Mouse (Mus musculus) sigmoid colon, adult 10 weeks (tissue): ENCODE data around the gene Mios. TPM values are rescaled to one million over a fixed set of nuclear protein-coding genes. Genes with fewer than 3 reads are reported as not detected.

ENCODE experiments used
- polyA plus RNA-seq: library from polyadenylated mRNA; stranded (reverse); fragments of 350-450 nt; fragmentation: Illumina TruSeq; extraction: RNeasy Lipid Tissue Mini Kit (QIAGEN cat#74804); gene quantifications from one replicate; pipeline ENCODE4 v1.2.3, GENCODE M21; 2014; ENCODE audit warnings: low read depth, low replicate concordance

Mios gene
- 35.2 TPM for polyA plus RNA-seq

DNA sequence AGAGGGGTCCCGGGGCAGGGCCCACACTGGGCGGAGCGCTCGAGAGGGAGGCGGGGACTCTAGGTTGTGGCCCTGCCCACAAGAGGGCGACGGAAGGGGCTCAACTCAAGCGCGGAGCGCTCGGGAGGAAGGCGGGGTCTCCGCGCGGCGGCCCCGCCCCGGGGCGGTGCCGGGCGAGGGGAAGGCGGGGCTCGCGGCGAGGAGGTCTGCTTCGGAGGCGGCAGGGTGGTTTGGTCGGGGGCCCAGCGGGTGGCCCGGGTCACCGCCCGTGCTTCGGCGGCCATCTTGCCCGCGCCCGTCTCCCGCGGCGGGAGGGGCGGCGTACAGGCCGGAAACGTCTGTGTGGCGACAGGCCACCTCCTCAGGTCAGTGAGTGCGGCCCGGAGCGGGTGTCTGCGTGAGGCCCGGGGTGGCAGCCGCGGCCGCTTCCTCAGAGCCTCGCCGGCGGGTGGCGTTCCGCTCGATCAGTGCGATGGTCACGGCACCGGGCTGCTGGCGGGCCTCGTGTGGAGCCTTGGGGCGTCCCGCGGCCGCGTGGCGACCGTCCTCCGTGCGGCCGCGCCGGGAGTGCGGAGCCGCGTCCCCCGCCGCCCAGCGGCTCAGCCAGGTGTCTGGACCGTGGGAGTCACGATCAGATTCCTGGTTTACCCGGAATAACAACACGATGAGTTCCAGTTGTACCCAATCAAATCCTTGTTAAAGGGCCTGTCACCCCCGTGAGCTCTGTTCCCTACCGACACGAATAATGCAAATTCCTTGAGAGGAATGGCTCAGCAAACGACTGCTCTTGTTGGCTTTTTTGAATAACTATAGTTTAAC lies at the start of gene Mios:
Gene Mios, plus strand, starts transcription at position 176 of the 819 bp plus-strand sequence.

DNA sequence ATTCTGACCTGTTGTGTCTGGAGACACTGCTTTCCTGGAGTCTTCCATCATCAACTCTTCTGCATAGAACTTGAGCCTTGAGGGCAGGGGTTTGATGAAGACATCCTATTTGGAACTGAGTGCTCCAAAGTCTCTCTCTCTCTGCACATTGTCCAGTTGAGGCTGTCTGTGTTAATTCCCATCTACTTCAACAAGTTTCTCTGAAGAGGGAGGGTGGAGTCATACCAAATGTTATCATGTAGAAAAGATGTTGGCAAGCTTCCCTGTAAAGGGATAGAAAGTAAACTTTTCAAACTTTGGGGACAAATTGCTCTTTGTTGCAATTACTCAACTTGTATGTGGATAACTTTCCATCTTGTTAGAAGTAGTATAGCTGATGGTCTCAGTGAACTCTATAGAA lies 16.5 kb upstream of the Mios start, which contains the start of gene Col28a1:
Gene Col28a1, minus strand, starts transcription at position 101 of the 400 bp plus-strand sequence.

DNA sequence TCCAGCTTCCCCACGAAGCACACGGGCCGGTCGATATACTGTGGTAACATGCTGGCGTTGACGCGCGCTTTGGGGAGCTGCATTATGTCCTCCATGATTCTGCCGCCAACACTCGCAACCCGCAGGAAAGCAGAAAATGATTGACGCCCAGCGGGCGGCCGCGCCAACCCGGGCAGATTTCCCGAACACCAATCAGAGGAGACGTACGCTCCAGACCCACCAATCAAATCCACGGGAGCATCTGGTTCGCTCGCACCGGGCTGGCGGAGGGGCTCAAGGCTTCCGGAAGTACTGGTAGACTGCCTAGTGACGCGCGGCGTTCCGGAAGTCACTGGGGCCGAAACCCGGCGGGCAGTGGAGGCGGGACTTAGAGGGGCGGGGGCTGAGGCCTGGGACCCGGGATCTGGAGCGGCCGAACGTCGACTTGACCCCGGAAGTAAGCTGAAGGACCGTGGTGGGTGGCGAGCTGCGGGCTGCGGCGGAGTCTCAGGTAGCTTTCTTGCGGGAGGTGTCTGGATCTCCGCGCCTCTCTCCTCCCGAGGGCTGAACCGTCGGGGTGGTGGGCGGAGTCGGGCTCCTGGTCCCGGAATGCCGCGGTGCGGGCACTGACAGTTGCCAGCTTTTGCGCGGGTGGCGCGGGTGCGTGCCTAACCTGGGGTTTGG lies 50.1 kb downstream of the Mios start, which contains the start of the genes Rpa3, Umad1 and Gm45062:
Gene Rpa3, minus strand, starts transcription at position 170 of the 663 bp plus-strand sequence.
Gene Umad1, plus strand, starts transcription at position 285 of the 663 bp plus-strand sequence.
Gene Gm45062, plus strand, starts transcription at position 447 of the 663 bp plus-strand sequence.

Other genes starting within 250 kb of the Mios start
- gene Col28a1, start 16.6 kb upstream of the Mios start, polyA plus RNA-seq: 5.4 TPM
- gene Rpa3, start 50.0 kb downstream of the Mios start, polyA plus RNA-seq: 111 TPM
- gene Umad1, start 50.1 kb downstream of the Mios start, polyA plus RNA-seq: 70.8 TPM
- gene Gm45062, start 50.2 kb downstream of the Mios start, polyA plus RNA-seq: 33.7 TPM